Mouse (Mus musculus): ENCODE measurements around the gene Ism1.

The Ism1 gene

DNA sequence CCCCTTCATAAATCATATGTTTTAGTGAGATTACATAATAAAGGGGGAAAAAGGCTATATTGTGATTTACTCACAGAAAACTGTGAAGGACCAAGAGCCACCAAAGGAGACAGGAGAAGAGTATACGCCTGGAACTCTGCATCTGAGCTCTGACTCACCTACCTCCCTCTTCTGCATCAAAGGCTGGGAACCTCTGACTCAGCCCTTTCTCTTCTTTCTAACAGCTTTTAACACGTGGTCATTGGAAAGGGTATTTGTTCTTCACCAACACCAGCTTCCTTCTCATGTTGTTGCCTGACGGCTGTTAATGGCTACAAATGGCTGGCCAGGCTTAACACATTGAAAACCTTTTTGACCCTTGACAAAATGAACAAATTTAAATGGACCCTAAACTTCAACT, 36.2 kb downstream of the Ism1 start:
- DNase-seq (ENCODE audit: low read depth, low spot score) = no peak

DNA sequence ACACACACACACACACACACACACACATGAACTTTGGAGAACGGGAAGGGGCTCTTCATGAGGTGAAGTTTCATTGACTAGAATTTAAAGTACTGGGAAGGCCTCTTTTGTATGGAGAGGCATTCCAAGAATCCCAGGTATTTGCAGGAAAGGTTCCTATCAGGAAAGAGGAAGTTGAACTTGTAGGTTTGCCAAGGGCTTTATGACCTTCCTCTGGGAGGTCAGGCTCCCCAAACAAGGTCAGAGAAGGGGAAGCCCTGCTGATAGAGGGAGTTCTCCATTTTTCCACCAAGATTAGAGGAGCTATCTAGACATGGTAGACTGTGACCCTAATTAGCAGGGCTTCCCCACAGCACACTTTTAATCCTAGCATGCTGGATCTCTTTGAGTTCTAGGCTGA, 39.8 kb downstream of the Ism1 start:
- no peak for DNase-seq (ENCODE audit: low read depth, low spot score)

DNA sequence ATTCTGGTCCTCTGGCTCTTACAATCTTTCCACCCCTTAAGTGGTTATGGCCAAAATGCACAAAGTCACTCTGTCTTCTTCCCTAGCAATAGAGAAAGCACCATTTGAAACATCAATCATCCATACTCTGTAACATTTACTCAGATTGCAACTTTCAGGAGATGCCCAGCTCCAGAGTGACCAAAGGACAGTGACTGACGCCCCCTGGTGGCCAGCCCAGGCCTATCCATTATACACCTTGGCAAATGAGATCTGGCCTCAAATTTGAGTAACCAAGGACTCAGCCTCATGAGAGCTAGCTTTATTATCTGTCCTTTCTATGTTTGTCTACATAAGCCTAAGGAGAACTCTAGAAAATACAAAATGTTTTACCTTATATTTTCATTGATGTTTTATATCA, 44.7 kb downstream of the Ism1 start:
- no peak for DNase-seq (ENCODE audit: low read depth, low spot score)

DNA sequence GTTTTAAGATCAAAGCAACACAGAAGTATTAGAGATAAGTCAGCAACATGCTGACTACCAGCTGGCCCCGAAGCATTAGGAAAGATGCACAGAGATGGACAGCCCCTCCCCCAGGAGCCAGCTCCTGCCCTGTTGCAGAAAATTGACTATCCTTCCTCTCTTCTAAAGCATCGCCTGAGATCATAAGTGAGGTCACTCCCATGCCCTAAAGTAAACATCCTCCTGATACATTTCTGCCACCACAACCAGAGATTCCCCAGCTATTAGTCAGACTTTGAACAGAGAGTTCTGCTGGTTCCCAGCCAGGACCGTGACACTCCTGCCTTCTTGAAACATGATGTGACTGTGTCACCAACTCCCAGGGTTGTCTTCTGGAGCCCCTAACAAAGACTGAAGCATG, 45.3 kb downstream of the Ism1 start:
- DNase-seq (ENCODE audit: low read depth, low spot score) = no peak

DNA sequence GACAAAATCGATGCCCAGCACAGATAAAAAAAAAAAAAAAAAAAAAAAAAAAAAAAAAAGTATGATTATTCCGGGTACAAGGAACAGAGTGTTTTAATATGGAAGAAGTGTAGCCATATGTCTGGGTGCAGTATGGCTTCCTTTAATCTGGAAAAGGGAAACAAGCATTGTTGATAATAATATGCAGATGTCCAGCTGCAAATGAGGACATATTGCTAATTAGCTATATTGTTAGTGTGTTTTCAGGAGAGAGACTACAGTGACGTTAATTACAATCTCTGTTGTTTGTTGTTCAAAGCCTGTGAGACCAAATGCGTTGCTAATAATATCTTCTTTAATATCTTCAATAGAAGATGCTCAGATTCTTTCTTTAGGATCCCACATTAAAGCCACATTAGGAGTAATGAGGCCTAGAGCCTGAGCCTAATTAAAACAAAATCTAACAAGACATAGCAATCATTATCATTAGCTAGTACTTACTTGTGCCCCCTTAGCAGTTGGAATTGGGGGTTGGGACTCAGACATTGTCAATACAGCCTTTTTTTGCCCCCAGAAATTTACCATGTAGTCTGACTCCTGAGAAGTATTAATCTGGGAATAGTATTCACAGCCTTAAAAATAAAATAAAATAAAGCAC, 46.3 kb downstream of the Ism1 start:
- DNase-seq (ENCODE audit: low read depth, low spot score) = no peak

DNA sequence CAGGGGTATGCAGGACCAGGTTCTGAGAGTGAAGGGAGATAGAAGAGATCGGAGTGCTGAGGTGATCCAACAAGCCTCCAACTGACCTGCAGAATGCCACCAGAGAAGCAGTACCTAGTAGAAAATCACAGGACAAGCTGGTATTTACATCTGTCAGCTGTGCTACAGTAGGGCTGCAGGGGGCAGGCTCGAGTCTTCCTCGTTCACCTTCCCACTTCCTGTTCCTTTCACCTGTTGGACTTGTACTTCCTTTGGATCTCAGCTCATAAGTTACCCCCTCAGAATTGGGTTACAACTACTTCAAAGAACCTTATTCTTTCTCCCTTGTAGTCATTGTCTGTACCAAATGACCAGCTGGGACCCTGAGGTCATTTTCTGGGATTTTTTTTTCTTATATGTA, 47.4 kb downstream of the Ism1 start:
- DNase-seq (ENCODE audit: low read depth, low spot score) = no peak

DNA sequence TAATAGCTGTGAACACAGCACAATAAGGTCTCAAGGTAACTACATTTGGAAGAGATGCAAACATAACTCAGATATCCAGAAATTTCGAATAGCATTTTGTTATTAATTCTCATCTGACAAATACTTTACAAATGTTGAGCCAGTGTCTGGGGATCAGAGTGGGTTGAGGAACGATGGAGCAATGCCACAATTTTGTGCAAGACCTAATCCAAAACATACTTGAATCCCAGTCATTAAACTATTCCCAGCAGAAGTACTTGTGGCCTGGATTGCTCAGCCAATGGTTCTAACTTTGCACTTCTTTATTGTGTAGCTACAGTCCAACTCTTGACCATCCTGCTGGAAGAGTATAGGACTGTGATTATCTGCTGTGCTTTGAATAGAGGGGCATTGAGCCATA, 50.1 kb downstream of the Ism1 start:
- DNase-seq (ENCODE audit: low read depth, low spot score) = no peak

DNA sequence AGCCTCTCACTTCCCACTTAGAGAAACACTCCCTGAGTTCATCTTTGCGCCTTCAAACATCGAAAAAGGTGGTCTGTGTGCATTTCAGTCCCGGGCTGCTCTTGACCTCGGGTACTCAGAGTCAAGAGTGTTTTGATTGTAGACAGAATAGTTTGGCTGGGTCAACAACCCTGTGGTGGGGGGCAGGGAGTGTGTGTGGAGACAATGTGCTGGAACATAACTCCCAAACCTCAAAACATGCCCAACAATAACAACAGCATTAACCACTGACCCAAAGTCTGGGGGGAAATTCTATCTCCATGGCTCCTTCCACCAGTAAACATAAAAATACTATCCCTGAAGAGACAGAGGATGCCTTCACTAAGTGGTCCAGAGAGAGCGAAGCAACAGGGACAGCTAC, 51.4 kb downstream of the Ism1 start:
- no peak for DNase-seq (ENCODE audit: low read depth, low spot score)

DNA sequence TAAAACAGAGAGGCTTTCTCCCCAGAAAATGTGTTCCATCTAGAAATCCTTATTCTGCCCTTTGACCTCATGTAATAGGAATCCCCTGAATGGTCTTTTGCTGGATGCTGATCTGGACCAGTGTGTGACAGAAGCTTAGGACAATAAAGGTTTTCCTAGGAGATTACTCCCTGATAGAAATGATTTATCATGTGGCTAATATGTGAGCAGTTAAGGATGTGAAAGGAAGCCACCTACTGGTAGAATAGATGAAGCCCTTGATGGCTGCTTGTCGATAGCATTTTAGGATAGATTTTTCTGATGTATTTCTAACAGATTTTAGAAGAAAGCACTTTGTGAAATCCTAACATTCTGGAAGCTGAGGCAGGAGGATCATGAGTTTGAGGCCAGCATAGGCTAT, 64.4 kb downstream of the Ism1 start:
- DNase-seq (ENCODE audit: low read depth, low spot score) = no peak

DNA sequence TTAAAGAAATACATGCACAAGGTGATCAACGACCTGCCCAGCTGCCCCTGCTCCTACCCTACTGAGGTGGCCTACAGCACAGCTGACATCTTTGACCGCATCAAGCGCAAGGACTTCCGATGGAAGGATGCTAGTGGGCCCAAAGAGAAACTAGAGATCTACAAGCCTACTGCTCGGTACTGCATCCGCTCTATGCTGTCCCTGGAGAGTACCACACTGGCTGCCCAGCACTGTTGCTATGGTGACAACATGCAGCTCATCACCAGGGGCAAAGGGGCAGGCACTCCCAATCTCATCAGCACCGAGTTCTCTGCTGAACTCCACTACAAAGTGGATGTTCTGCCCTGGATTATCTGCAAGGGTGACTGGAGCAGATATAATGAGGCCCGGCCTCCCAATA, 79.0 kb downstream of the Ism1 start:
- no peak for DNase-seq (ENCODE audit: low read depth, low spot score)

DNA sequence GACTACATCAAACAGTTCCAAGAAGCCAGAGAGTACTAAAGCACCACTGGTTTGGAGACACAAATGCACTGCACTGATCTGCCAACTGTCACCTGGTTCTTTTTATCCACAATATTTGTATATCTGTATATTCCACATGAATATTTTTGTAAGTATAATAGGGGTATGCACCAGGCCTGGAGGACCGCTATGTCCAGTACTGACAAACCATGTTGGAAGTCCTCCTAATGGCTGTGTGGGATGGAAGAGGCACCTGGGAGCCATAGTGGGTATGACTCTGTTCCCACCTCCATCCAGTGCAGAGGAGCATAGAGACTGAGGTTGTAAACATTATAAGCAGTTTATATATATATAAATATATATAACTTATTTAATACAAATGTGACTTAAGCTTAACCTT, 79.5 kb downstream of the Ism1 start:
- no peak for DNase-seq (ENCODE audit: low read depth, low spot score)

DNA sequence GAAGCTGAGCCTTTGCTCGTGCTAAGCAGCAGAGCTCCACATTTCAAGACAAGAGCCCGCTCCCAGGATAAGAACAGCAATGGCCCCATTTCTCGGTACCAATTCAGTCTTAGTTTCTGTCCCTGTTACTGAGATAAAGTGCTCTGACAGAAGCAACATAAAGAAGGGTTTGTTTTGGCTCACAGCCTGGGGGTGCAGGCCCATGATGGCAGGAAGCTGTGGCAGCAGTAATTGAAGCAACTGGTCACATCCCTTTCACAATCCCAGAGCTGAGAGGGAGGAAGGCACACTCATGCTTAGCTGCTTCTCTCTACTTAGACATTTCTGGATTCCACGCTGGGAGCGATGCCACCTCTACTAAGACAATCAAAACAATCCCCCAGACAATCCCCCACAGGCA, 86.4 kb downstream of the Ism1 start:
- no peak for DNase-seq (ENCODE audit: low read depth, low spot score)

DNA sequence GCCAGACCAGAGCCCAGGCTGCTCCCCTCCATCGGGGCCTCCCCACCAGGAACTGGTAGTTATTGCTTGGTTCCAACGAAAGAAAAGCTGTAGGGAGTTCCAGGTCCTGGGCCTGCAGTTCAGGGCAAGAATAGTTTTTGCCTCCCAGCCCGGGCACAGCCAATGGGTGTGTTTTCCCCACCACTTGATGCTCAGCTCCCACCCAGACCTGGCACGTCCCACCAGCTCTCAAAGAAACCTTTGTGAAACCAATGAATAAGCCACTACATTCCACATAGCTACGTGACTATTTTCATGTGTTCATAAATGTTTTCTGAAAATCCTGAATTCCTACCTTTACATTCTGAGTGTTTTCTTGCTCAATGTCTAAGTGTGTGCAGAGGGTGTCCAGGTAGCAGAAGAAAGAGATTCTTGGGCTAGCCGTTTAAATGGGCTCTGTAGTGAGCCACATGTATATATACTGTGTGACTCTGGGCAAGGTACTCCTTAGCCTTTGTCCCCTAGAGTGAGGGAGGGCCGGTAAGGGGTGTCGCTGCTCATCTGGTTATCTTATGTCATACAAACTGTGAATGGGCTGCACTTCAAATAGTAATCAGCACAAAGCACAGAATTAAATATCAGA, 97.1 kb downstream of the Ism1 start:
- DNase-seq (ENCODE audit: low read depth, low spot score) = no peak

DNA sequence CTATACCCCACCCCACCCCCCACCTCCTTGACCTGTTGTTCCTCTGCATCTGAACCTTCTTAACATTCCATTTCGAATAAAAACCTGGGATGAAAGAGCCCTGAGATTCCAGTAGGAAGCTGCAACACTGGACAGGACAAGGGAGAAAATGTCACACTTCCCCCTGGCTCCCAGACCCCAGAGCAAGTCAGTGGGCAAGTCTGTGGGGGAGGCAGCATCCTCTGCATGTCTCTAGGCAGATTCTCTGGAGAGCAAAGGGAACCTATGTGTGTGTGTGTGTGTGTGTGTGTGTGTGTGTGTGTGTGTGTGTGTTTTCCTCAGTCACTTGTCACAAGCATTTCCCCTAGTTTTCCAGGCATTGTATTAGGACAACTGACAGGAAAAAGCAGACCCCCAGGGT, 98.7 kb downstream of the Ism1 start:
- DNase-seq (ENCODE audit: low read depth, low spot score) = no peak

DNA sequence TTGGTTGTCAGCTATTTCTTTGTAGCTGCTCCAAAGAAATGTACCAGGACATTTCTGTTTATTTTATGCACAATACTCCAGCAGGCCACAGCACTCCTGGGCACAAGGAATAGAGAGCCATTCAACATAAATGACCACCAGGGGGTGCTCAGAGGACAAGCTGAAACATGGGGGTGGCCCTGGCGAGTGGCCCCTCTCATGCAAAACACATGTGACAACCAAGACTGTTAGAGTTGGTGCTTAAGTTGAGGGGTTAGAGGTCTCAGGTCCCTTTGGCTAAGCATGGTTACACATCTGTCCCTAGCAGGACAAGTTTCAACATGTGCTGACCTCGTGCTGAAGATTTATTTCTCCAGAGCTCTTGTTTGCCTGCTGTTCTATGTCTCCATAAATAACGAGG, 100.3 kb downstream of the Ism1 start:
- no peak for DNase-seq (ENCODE audit: low read depth, low spot score)

DNA sequence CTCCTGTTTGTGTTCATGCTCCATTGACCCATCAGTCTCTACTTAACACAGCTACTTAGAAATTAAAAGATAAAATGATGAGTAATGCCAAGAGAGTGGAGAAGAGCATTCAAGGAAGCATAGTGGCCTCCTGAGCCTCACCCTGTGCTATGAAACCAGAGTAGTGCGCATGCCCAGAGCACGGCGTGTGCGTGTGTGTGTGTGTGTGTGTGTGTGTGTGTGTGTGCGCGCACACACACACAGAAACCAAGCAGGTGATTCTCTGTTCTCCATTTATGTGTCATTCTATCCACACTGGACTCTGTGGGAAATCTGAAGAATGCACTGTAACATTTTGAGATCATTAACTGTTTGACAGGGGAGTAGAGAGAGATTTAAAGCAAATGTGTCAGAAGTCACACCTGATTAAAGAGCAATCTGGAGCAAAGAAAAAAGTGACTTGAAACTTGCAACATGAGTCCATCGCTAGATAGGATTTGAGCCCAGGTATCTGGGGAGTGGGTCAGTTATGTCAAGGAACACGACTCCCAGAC, 105.4 kb downstream of the Ism1 start:
- no peak for DNase-seq (ENCODE audit: low read depth, low spot score)

DNA sequence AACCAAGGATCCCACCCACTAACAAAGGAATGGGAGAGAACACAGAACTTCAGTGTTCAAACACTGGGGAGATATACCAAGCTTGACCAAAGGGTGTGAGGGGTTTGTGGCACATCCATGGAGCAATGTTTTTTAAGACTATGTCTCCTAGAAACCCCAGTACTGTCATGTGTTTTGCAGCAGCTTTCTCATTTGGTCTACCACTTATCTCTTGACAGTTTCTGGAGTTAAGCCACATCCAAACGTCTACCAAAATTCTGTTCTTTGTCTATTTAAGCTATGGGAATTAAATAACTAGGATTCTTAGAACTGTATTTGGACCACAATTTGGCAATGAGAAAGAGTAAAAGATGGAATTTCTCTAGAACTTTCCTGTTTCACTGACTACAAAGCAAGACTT, 106.5 kb downstream of the Ism1 start:
- no peak for DNase-seq (ENCODE audit: low read depth, low spot score)

DNA sequence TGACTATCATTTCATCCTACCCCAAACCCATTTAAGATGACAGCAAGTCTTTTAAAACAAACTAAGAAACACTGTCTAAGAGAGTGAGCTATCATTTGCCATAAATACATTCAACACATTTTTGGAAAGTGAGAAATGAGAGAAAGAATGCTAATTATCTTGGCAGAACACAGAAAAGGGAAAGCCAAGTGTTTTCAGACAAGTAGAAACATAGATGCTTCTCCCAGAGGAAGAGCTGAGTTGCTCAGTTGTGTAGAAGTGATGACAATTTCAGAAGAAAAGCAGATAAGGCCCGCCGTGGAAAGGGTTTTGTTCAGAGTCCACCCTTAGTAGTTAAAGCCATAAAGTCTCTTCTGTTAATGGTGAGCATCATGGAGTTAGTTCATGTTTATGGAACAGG, 107.0 kb downstream of the Ism1 start:
- DNase-seq (ENCODE audit: low read depth, low spot score) = no peak

DNA sequence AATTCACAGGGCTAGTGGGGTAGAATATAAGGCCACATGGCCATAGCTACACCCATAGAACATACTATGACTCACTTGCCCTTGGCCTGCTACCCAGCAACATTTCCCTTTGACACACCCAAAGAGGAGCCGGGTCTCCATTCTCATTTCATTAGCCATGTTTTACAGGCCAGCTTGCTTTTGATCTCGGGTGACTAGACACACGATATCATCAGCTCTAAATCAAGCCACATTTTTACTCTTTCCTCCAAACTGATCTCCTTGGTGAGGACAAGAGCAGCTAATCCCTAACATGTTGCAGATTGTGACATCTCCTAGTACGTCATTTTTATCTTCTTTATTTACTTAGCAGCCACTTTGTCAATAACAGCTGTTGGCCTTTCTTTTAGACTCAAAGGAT, 110.7 kb downstream of the Ism1 start:
- DNase-seq (ENCODE audit: low read depth, low spot score) = no peak

DNA sequence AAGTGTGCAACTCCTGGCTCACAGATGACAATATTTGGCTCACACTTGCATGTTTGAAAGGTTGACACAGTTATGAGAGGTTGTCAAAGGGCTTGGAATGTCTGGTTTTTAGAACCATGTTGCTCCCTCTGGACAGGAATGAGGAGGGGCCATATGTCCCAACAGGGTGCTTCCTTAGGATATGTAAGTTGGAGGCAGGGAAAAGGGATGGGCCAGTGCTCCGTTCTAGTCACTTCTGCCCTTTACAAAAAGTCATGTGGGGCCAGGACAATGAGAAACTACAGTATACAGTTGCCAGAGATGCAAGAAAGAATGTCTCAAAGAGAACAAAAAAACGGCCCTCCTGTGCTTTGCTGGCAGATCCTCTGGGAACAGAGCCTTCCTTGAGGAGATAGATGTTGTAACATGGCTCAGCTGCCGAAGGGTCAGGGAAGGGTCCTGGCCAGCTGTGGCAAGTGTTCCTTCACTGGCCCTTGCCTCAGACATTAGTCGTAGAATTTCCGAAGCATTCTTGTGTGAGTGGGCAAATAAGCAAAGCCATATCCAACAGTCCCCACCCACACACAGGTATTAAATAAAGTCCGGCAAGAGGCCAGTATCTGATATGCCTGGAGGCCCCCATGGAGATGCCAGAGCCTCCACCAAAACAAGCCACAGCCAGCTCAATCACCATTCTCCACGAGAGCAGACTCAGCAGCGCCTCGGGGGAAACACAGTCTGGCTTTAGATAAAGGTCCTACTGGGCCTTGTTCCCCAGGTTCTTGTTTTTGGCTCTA, 114.6 kb downstream of the Ism1 start:
- DNase-seq (ENCODE audit: low read depth, low spot score) = no peak

DNA sequence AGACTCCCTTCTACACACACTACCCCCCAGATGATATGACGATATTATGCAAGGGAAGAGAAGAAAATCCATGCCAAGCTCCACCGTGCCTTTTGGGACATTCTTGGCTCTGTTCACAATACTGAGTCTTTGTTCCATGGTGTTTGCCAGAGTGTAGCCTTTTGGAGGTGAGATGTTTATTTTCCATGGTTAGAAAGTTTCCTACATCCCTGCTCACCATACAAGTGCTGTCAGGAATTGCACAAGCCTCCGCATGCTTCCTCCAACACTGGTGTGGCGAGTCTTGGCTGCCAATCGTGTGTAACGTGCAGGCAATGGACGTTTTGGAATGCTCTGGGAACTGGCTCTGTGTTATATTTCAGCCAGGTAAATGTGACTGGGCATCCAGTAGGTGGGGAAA, 126.1 kb downstream of the Ism1 start:
- no peak for DNase-seq (ENCODE audit: low read depth, low spot score)

DNA sequence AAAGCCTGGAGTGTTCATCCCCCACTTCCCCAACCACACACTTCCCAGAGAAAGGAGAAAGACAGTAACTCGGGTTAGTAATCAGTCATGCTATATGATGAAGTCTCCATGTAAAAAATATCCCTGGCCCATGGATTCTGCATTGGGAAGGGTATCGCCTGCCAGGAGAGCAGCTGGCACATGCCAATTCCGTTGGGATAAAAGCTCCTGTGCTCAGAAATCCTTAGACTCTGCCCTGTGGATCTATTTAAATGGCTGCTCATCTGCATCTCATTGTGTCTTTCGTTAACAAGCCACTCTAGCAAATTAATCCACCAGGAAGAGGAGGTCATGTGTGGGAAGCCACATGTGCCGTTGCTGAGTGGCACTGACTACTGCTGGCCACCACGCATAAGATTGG, 129.9 kb downstream of the Ism1 start:
- no peak for DNase-seq (ENCODE audit: low read depth, low spot score)
